Mouse (Mus musculus) c-Kit-negative CD71-positive TER-119-positive erythroid progenitor cells, embryonic 14.5 days (primary cell): Measurements from ENCODE around the gene Camk2g.
A peak's percentile ranks its signal among the peaks of the same experiment; 100 is the strongest.

Experiments
- DNase-seq: peaks from one replicate; pipeline ENCODE4 v3.0.0-alpha.2; 2013; ENCODE audit warnings: low read depth, low spot score

The Camk2g gene

DNA sequence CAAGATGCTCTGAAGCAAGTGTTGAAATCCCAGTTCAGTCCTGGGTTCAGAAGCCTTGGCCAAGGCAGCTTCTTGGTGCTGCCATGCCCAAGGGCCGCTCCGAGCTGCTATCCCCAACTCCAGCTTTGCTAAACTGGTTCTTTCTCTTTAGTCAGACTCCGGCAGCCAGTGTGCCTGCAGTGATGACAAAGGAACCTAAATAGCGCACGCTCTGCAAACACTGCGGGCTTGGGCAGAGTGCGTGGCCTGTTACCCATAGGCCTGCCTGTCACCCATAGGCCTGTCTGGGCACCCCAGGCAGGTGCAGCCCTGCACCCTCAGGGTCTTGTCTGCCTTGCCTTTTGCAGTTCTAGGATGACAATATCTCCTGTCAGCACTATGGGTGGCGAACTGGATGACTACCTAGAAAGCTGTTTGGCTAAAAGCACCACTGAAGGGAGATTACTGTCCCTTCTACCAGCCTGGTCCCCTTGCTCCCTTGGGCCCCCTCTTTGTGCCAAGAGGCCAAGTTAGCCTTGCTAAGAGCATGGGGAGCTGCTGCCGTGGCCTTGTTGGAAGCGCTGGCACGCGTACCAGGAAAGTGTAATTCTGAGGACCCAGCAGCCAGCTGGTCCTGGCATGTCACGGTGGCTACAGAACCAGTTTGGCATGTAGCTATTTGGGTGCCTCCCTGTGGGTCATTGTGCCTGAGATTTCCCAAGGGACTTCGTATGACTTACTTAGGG lies 12.4 kb upstream of the Camk2g start:
- no peak for DNase-seq

DNA sequence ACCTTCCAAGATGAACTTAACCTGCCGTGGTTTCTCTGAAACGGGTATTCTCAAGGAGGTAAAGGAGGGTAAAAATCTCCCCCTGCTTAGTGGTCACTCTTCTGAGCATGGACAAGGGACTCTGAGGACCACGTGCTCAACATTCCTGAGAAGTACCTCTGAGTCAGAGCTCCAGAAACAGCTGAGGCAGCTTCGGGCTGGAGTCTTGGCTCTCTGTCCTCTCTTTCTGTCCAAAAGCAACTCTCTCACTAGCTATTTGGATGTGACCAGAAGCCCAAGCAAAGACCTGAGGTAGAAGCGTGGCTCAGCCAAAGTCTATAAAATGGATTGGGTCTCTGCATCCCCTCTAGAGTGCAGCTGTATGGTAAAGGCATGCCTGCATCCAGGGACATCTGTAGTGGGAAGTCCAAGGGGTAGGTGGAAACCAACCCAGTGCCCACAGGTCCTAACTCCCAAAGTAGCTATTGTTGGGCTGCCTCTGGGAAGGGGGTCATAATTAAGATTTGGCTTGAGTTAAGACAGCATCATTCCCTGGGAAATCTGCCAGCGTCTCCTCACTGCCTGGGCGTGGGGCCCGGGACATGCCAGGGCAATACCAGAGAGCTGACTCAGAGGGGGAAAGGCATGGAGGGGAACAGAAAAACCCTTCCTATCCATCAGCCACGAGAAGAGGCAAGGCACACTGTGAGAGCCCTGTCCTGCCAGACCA lies 11.2 kb upstream of the Camk2g start:
- no peak for DNase-seq

DNA sequence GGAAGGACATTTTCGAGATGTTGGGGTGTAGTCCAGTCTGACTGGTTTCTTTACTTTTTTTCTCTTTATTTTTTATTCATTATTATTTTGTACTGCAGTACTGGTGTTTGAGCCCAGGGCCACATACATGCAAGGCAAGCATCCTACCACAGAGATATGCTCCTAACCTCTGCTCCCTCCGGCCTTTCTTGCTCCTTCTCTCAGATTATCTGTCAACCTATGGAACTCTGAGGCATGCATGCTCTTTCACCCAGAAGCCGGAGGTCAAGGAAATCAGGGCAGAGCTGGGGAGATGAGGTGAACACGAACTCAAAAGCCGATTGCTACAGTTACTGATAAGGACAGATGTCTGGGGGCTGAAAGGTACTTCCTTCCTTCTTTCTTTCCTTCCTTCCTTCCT lies 10.6 kb upstream of the Camk2g start:
- DNase-seq: no peak

DNA sequence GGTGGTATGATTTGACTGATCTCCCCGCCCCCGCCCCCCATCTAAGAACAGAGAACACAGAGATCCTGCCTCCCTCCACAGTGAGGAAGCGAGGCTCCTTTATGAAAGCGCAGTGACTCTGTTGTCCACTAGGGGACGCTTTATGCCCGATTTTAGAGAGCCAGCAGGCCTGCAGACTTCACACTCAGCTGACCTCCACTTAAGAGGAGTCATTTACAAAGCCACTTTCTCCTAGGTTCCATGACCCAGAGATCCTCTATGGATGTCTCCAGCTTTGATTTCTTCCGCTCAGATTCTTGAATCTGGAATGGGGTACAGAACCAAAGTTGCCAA lies 9.7 kb upstream of the Camk2g start:
- DNase-seq: peak; percentile 46

DNA sequence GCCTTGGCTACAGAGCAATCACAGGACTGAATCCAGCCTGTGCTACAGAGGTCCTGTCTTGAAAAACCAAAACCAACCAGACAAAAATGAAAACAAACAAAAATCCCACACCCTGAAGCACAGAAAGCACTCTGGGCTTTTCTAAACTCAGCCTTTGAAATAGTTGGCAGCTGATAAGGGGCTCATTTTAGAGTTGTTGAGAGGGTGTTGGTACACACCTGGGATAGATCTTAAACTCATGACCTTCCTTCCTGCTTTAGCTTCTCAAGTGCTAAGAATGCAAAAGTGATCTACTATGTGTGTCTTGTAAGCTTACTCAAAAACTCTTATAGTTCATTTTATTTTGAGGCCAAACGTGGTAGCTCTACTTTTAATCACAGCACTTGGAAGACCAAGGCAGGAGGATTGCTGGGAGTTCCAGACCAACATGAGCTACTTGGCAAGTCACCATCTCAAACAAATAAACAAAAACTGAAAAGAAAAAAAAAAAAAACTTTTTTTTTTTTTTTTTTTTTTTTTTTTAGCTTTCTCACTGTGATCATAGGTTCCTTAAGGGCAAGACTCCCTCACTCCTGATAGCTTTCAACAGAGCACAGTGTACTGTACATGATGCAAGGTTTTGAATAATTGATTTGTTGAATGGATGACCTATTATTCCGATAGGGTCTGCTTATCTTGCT lies 9.2 kb upstream of the Camk2g start:
- no peak for DNase-seq

DNA sequence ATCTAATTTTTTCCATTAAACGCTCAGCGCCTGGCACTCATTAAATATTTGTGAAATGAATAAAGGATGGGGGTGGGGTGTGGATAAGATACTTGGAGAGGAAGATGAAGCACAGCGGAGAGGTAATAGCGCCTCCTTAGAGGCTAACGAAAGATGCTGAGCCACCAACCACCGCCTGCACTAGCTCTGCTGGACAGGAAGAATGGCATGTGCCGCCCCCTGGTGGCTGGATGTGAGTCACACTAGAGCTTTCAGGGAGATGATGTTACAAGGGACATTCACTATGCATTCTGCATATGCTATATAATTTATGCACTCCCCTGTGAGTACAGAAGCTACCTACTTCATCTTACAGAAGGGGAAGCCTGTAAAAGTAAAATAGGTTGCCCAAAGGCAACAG lies 4.9 kb upstream of the Camk2g start:
- DNase-seq: peak; percentile 60

DNA sequence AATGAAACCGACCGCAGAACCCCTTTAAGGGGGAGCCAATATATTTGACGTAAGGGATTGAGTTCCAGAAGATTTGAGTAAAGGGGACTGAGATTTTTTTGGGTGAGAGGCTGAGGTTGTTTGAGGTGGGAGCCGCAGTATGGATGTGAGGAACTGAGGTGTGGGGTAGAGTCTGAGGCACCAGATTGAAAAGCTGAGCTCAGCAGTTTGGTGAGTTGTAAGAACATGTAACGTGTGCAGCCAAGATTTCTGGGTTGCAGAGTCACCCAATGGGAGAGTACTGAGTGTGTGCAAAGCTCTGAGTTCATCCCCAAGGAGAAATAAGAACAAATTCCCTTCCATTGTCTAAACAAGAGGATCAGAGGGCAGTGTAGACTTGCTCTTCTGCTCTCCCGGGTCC lies 4.4 kb upstream of the Camk2g start:
- DNase-seq: no peak

DNA sequence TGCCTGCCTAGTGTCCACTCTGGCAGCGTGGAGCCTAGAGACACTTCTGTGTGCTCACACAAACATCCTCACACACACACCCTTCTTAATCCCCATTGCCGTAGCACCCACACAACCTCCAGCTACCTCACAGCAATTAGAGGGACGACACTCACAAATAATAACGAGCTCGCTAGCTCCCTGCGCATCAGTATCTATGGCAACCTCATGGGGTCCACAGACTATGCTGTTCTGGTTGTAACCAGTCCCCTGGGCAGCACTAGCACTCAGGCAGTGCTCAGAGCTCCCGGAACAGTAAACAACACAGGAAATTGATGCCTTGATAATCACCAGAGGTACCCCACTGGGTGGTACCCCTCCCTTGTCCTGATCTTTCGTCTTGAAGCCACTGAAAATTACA lies 2.8 kb upstream of the Camk2g start:
- DNase-seq: no peak

DNA sequence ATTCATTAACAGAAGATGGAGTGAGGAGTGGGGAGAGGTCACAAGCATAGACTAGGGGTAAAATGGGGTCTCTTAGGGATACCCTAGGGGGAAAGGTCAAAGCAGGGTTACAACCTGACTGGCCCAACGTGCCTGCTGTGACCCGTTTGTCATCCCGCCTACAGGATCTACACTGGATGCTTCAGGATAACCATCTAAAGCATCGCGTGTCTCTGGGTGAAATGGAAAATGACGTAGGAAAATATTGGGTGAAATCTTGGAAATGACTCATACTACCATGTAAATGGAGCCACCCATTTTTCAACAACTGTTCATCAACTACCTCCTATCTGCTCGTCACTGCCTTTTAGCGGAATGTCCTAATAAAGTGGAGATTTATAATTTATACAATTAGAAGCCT lies 2.3 kb upstream of the Camk2g start:
- DNase-seq: no peak

DNA sequence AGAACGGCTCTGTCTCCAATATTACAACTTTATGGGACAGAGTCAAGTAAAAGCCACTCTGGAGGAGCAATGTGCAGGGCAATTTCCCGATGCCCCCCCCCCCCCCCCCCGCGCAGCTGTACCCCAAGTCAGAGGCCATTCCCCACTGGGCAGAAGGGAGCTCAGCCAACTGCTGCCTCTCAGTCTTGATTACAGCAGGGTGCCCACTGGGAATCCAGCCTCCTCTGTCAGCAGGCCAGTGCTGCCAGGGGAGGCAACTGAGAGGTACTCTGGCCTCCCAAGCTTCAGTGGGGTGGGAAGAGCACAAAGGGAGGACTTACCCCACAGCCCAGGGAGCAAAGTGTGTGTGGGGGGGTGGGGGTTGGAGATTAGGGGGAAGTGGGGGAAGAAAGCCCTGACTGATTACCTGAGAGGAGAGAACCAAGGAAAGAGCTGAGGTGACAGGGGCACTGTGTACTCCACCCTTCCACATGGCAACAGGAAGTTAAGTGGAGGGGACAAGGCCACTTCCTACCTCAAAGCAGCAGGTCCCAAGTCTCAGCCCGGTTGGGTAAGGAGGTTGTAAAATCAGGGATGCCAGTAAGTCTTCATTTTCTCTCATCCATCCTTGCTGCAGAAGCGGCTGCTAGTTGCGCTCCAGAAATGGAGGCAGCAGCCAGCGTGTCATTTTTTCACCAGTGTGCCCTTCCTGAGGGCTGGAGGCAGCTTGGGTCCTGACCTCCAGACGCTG lies 1.7 kb upstream of the Camk2g start:
- DNase-seq: no peak

DNA sequence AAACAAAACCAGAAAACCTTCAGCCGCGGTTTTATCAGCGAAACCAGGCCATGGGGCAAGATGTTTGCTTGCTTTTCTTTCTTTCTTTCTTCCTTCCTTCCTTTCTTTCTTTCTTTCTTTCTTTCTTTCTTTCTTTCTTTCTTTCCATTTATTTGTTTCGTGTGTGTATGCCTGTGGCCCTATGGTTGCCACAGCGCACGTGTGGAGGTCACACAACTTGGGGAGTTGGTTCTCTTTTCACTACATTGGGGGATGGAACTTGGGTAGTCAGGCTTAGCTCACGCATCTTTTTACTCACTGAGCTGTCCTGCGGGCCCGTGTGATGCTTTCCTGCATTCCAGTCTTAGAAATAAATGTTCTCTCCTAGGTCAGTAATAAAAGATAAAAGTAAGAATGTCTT lies 701 bp upstream of the Camk2g start:
- no peak for DNase-seq

DNA sequence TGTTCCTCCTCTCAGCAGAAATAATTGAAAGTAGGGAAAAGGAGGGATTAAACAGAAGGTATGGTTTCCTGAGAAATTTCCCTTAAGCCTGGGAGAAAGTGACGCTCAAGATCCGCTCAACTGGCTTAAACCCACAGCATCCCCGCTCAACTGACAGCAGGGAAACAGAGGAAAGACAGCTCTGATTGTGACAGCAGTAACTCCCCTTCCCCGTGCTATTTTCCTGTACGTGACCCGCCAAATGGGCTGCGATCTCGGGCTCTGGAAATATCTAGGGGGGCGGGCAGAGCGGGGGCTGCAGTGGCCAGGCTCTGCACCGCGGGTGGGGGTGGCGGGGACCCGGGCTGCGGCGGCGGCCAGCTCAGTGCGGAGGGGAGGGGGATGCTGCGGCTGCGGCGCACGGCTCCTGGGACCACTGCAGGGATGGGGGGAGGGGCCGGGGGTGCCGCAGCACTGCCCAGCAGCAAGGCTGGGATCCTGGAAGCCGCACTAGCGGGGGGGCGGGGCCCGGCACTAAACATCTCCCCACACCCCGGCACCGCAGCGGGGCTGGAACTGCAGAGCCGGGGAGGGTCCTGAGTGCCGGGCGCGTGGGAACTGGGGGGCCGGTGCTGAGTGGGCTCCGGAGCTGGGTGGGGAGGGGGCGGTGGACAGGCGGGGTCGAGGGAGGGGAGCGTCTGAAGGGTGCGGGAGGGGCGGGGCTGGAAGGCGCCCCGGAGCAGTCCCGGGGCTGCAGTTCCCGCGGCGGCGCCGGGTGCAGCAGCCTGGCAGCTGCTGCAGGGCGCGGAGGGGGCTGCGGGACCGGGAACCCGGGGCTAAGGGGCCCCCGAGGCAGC lies 748 bp downstream of the Camk2g start:
- DNase-seq: no peak

DNA sequence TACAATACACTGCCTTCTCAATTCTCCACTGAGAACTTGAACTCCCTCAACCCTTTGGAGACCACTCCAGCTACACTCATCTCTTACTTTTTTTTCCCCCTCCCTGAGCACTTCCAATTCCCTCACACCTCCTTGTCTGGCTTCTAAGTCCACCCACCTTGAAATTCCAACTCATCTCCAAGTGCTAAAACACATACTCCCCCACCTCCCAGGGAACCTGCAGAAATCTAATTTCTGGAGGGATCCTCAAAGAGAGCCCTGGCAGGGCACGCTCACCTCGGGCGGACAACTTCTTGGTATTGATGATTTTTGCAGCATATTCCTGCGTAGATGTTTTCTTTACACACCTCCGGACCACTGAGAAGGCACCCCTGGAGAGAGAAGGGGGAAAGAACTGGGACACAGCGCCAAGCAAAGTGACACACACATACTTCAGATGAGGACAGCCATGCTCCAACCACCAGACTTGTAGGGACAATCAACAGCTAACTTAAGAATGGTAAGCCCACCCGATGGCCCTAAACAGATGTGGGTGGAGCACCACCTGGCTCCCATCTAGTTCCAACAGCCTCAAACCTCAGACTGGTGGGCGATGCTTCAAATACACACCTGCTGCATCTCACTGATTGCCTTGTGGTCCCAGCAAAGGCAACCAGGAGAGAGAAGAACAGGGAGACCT lies 1.5 kb downstream of the Camk2g start:
- DNase-seq: no peak

DNA sequence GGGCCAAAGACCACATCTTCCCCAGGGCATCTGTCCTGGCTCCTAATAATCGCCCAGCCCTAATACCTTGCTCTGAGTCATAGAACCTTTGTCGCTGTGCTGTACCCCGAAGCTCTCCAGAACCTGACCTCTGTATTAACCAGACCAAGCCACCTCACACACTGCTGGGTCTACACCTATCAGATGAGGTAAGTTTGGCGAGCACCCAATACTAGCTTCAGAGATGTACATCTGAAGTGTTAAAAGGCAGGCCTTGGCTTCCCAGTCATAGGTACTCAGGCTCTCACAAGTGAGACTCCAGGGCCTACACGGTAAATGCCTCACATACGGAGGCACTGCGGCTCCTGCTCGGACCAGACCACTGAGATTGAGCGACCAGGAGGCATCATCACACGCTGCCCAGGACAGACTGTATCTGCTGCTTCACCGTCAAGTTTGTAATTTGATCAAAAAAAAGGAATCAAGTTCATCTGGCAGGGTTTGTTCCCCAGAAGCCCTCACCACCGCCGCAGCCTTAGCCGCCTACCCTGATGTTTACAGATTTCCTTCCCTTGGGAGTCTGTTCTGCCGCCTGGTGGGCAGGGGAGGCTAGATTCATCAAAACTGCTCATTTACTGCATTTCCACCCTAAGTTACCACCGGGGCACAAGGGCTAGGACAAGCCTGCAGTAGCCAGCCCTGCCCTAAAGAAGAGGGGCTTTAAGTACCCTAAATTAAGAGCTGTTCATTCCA lies 2.2 kb downstream of the Camk2g start:
- no peak for DNase-seq

DNA sequence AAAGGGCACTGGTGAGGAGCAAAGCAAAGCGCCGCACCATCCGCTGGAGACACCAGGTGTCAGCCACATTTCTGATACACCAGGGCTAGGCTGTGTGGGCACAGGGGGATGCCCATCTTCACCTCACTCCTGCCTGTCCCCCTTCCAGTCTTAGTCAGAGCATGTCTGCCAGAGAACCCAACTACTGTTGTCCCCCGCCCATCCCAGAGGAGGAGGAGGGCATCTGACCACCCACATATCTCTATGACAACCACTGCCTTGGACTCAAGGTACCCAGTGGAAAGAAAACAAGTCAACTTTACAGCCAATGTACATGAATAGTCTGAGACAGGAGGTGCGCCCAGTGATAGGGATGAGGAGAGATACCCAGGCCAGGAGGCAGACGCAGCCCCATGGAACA lies 2.9 kb downstream of the Camk2g start:
- no peak for DNase-seq

DNA sequence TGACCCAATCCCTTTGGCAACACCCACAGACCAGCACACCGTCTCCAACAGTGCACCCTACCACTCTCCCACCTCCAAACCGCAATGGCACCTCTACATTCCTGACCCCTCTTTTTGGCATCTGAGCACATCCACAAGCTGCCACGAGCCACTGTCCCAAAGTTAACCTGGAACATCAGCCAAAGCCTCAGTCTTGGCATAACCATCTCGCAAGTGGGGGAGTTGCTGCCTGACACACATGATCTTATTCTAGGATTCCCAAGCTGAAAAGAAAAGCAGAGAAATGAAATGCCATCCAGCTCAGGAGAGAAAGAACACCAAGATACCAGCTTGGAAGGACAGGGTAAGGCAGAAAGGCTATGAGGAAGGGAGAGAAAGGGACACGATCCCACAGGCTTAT lies 3.4 kb downstream of the Camk2g start:
- DNase-seq: no peak

DNA sequence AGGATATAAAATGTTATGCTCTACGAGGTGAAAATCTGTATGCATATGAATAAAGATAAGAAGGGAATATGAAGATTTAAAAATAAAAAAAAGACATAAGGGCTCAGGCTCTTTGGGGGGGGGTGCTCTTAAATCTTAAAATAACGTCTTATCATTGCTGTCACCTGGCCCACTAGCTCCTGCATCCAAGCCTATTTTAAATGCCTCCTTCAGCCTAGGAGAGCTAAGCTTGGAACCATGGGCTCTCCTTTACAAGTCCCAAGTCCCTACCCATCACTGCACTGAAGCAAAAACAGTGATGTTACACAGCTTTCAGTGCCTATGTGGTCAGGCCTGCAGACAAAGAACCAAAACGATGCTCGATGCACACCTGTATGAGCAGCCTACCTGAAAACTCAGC lies 4.3 kb downstream of the Camk2g start:
- no peak for DNase-seq

DNA sequence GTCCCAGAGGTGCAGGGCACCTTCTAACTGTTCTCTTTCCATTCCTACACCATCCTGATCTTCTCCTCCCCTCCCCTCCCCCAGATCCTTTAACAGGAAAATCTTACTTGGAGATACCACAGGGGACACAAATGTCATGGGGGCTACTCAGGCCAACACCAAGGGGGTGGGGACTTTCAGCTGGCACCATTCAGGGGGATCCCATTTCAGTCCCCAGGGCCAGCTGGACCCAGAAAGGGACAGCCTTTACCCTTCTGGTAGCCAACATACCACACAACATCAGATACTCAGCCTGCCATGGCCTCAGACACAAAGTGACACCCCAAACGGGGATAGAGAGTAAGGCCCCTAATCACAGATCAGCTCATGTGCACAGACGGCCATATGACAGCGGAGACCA lies 5.7 kb downstream of the Camk2g start:
- no peak for DNase-seq

DNA sequence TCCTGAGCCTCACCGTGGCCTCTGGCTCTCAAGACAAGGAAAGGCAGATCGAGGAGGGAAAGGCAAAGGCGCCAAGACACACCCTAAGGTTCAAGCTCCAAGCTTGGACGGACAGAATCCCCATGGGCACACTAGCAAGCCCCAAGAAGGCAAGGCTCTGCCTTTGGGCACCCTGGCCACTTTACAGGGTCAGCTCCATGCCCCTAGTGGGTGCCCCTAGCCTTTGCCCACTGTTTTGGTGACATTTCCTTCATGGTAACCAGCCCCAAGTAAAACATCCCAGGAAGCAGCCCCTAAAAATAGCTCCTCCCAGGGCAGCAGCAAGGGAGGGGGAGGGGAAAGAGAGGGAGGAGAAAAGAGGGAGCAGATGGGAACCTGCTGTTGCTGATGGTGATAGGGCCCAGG lies 7.3 kb downstream of the Camk2g start:
- DNase-seq: no peak

DNA sequence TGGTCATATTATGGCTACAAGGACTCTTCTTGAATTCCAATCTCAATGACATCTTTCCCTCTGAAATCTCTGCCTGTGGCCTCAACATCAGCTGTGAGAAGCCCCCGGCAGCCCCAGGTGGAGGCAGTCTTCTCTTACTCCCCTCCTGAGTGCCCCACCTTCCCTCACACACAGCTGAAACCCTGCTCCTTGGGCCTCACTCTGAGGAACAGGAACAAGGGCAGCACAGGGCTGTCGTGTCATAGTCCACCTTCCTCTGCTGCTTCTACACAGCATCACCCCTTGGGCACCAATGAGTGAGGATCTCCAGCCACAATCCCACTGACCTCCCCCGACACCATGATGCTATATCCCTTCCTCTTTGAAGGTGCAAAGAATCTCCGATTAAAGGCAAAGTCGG lies 7.9 kb downstream of the Camk2g start:
- no peak for DNase-seq
